Mouse (Mus musculus): Measurements from ENCODE around the gene Actl6a. TPM values are rescaled to one million over a fixed set of nuclear protein-coding genes. Genes with fewer than 3 reads are reported as not detected.
"Not testable (repeated sequence)": the region's sequence is repeated elsewhere in the genome, so short reads cannot be mapped to it uniquely, and the experiment has no call there.

Gene Actl6a
- polyA plus RNA-seq, 1 experiment from 2014 or later, result 96.9 TPM

GRCm38 (mm10) chr3:32727861-32728260, 21.8 kb downstream of the Actl6a start:
- Histone ChIP-seq H3K4me1 (ENCODE audit: control insufficient read depth, insufficient read depth, low read length) (no peaks in the 10 kb centered on the region), H3K36me3 (ENCODE audit: control insufficient read depth, insufficient read depth) (peaks cover 83% of the 10 kb centered on the region), H3K4me3 (ENCODE audit: low read length) (no peak overlapping the region), H3K27me3 (ENCODE audit: control insufficient read depth, insufficient read depth, low read length) (no peaks in the 10 kb centered on the region), H3K4me2 (ENCODE audit: low read depth, low read length) (no peak overlapping the region), H3K9me3 (replicated peaks; ENCODE audit: control insufficient read depth, low read length) (peaks cover 4% of the 10 kb centered on the region; the same call in 1 of the 2 replicates), H3K27ac (ENCODE audit: low read length) (no peak overlapping the region), H3K9ac (ENCODE audit: low read length) (no peak overlapping the region)
- no peak for ATAC-seq (replicated peaks; ENCODE audit: extremely low read depth, insufficient read depth, low FRiP score)
- 89% methylated on average over 4 of the region's 4 CpGs for WGBS

GRCm38 (mm10) chr3:32736244-32737171, 30.4 kb downstream of the Actl6a start, which contains the start of gene Ndufb5:
TSS of gene Ndufb5 (plus strand) at chr3:32736990.
- ATAC-seq (replicated peaks; ENCODE audit: extremely low read depth, insufficient read depth, low FRiP score), result peak; percentile 96
- H3K27me3 ChIP-seq (ENCODE audit: control insufficient read depth, insufficient read depth, low read length), result no peaks in the 10 kb centered on the region
- H3K9me3 ChIP-seq (replicated peaks; ENCODE audit: control insufficient read depth, low read length), result no peaks in the 10 kb centered on the region
- peaks cover 25% of the 10 kb centered on the region for H3K4me1 ChIP-seq (ENCODE audit: control insufficient read depth, insufficient read depth, low read length)
- peak within 1 kb of the TSS; percentile 99 for H3K4me3 ChIP-seq (ENCODE audit: low read length)
- WGBS, result under 1% methylated on average over 62 of the region's 62 CpGs
- H3K9ac ChIP-seq (ENCODE audit: low read length), result peak within 1 kb of the TSS; percentile 94
- peak within 1 kb of the TSS; percentile 94 for H3K27ac ChIP-seq (ENCODE audit: low read length)
- peaks cover 18% of the 10 kb centered on the region for H3K36me3 ChIP-seq (ENCODE audit: control insufficient read depth, insufficient read depth)
- peak within 1 kb of the TSS; percentile 89 for H3K4me2 ChIP-seq (ENCODE audit: low read depth, low read length)

GRCm38 (mm10) chr3:32737172-32737655, 31.1 kb downstream of the Actl6a start, which contains the start of gene Mrpl47:
TSS of gene Mrpl47 (minus strand) at chr3:32737605.
- Histone ChIP-seq H3K9ac (ENCODE audit: low read length) (peak within 1 kb of the TSS; percentile 94), H3K4me1 (ENCODE audit: control insufficient read depth, insufficient read depth, low read length) (peaks cover 25% of the 10 kb centered on the region), H3K4me3 (ENCODE audit: low read length) (peak within 1 kb of the TSS; percentile 99), H3K4me2 (ENCODE audit: low read depth, low read length) (peak within 1 kb of the TSS; percentile 89), H3K36me3 (ENCODE audit: control insufficient read depth, insufficient read depth) (peaks cover 11% of the 10 kb centered on the region), H3K9me3 (replicated peaks; ENCODE audit: control insufficient read depth, low read length) (no peaks in the 10 kb centered on the region), H3K27me3 (ENCODE audit: control insufficient read depth, insufficient read depth, low read length) (no peaks in the 10 kb centered on the region), H3K27ac (ENCODE audit: low read length) (peak within 1 kb of the TSS; percentile 94)
- peak; percentile 29 for ATAC-seq (replicated peaks; ENCODE audit: extremely low read depth, insufficient read depth, low FRiP score)
- WGBS, result under 1% methylated on average over 31 of the region's 31 CpGs

- H3K27ac ChIP-seq (ENCODE audit: low read length), result no peak overlapping the region
Observed at GRCm38 (mm10) chr3:32738549-32738948, 32.5 kb downstream of the Actl6a start.

GRCm38 (mm10) chr3:32742276-32742780, 36.2 kb downstream of the Actl6a start:
- peaks cover 4% of the 10 kb centered on the region; the same call in 1 of the 2 replicates for H3K9me3 ChIP-seq (replicated peaks; ENCODE audit: control insufficient read depth, low read length)
- peaks cover 19% of the 10 kb centered on the region for H3K4me1 ChIP-seq (ENCODE audit: control insufficient read depth, insufficient read depth, low read length)
- H3K36me3 ChIP-seq (ENCODE audit: control insufficient read depth, insufficient read depth), result peaks cover 19% of the 10 kb centered on the region
- ATAC-seq (replicated peaks; ENCODE audit: extremely low read depth, insufficient read depth, low FRiP score), result no peak
- WGBS, result 78% methylated on average over 2 of the region's 2 CpGs
- no peak overlapping the region for H3K4me2 ChIP-seq (ENCODE audit: low read depth, low read length)
- no peak overlapping the region for H3K27ac ChIP-seq (ENCODE audit: low read length)
- H3K27me3 ChIP-seq (ENCODE audit: control insufficient read depth, insufficient read depth, low read length), result no peaks in the 10 kb centered on the region
- no peak overlapping the region for H3K9ac ChIP-seq (ENCODE audit: low read length)
- H3K4me3 ChIP-seq (ENCODE audit: low read length), result no peak overlapping the region

More at GRCm38 (mm10) chr3:32738549-32738948, 32.5 kb downstream of the Actl6a start:
- Histone ChIP-seq H3K4me3 (ENCODE audit: low read length) (peak overlapping the region; percentile 99), H3K9ac (ENCODE audit: low read length) (no peak overlapping the region), H3K4me1 (ENCODE audit: control insufficient read depth, insufficient read depth, low read length) (peaks cover 25% of the 10 kb centered on the region), H3K27me3 (ENCODE audit: control insufficient read depth, insufficient read depth, low read length) (no peaks in the 10 kb centered on the region), H3K36me3 (ENCODE audit: control insufficient read depth, insufficient read depth) (peaks cover under 1% of the 10 kb centered on the region; the same call in 1 of the 2 replicates), H3K9me3 (replicated peaks; ENCODE audit: control insufficient read depth, low read length) (no peaks in the 10 kb centered on the region), H3K4me2 (ENCODE audit: low read depth, low read length) (peak overlapping the region; percentile 82)
- 83% methylated on average over 5 of the region's 5 CpGs for WGBS
- no peak for ATAC-seq (replicated peaks; ENCODE audit: extremely low read depth, insufficient read depth, low FRiP score)

GRCm38 (mm10) chr3:32745001-32745400, 38.9 kb downstream of the Actl6a start:
- Histone ChIP-seq H3K36me3 (ENCODE audit: control insufficient read depth, insufficient read depth) (peaks cover 33% of the 10 kb centered on the region), H3K27ac (ENCODE audit: low read length) (no peak overlapping the region)
- no peak for ATAC-seq (replicated peaks; ENCODE audit: extremely low read depth, insufficient read depth, low FRiP score)

GRCm38 (mm10) chr3:32745426-32745825, 39.3 kb downstream of the Actl6a start:
- H3K4me2 ChIP-seq (ENCODE audit: low read depth, low read length); H3K27ac ChIP-seq (ENCODE audit: low read length); H3K9ac ChIP-seq (ENCODE audit: low read length); H3K4me3 ChIP-seq (ENCODE audit: low read length); H3K4me1 ChIP-seq (ENCODE audit: control insufficient read depth, insufficient read depth, low read length); ATAC-seq (replicated peaks; ENCODE audit: extremely low read depth, insufficient read depth, low FRiP score); H3K27me3 ChIP-seq (ENCODE audit: control insufficient read depth, insufficient read depth, low read length); H3K9me3 ChIP-seq (replicated peaks; ENCODE audit: control insufficient read depth, low read length): not testable (repeated sequence)
- peaks cover 36% of the 10 kb centered on the region for H3K36me3 ChIP-seq (ENCODE audit: control insufficient read depth, insufficient read depth)

More at GRCm38 (mm10) chr3:32745001-32745400, 38.9 kb downstream of the Actl6a start:
- Histone ChIP-seq H3K27me3 (ENCODE audit: control insufficient read depth, insufficient read depth, low read length) (no peaks in the 10 kb centered on the region), H3K4me1 (ENCODE audit: control insufficient read depth, insufficient read depth, low read length) (no peaks in the 10 kb centered on the region), H3K9ac (ENCODE audit: low read length) (no peak overlapping the region), H3K9me3 (replicated peaks; ENCODE audit: control insufficient read depth, low read length) (peaks cover 4% of the 10 kb centered on the region; the same call in 1 of the 2 replicates), H3K4me3 (ENCODE audit: low read length) (no peak overlapping the region), H3K4me2 (ENCODE audit: low read depth, low read length) (no peak overlapping the region)
- 88% methylated on average over 6 of the region's 6 CpGs for WGBS

GRCm38 (mm10) chr3:32748384-32748783, 42.3 kb downstream of the Actl6a start:
- H3K9ac ChIP-seq (ENCODE audit: low read length), result no peak overlapping the region
- no peaks in the 10 kb centered on the region for H3K27me3 ChIP-seq (ENCODE audit: control insufficient read depth, insufficient read depth, low read length)
- no peak overlapping the region for H3K27ac ChIP-seq (ENCODE audit: low read length)
- H3K4me3 ChIP-seq (ENCODE audit: low read length), result no peak overlapping the region
- 82% methylated on average over 9 of the region's 9 CpGs for WGBS
- no peaks in the 10 kb centered on the region for H3K4me1 ChIP-seq (ENCODE audit: control insufficient read depth, insufficient read depth, low read length)
- H3K4me2 ChIP-seq (ENCODE audit: low read depth, low read length), result no peak overlapping the region
- peaks cover 62% of the 10 kb centered on the region for H3K36me3 ChIP-seq (ENCODE audit: control insufficient read depth, insufficient read depth)
- peaks cover 4% of the 10 kb centered on the region; the same call in 1 of the 2 replicates for H3K9me3 ChIP-seq (replicated peaks; ENCODE audit: control insufficient read depth, low read length)
- ATAC-seq (replicated peaks; ENCODE audit: extremely low read depth, insufficient read depth, low FRiP score), result no peak
